Mouse (Mus musculus) embryonic fibroblast, embryonic 13.5 days (primary cell): ENCODE results near the gene Hpcal1. TPM values are rescaled to one million over a fixed set of nuclear protein-coding genes. Genes with fewer than 3 reads are reported as not detected.
"Not testable (repeated sequence)": the region's sequence is repeated elsewhere in the genome, so short reads cannot be mapped to it uniquely, and the experiment has no call there.

ENCODE experiments used
- H3K27ac ChIP-seq: 2 replicates; pipeline ENCODE4 v1.5.1; 2012; ENCODE audit warnings: low read length, control low read depth, inconsistent platforms; ENCODE audit not compliant: insufficient read depth
- H3K4me1 ChIP-seq: 2 replicates; pipeline ENCODE4 v1.6.1; 2011; ENCODE audit warnings: low read length; ENCODE audit not compliant: control insufficient read depth, insufficient read depth
- H3K4me3 ChIP-seq: 2 replicates; pipeline ENCODE4 v1.5.1; 2011; ENCODE audit warnings: mild to moderate bottlenecking, control low read depth, low read length; ENCODE audit not compliant: insufficient read depth
- CTCF ChIP-seq: IDR thresholded peaks from 2 replicates; pipeline ENCODE4 v1.5.1; 2011; ENCODE audit warnings: mild to moderate bottlenecking, control low read depth, low read length, moderate library complexity, borderline replicate concordance; ENCODE audit not compliant: insufficient read depth
- POLR2A ChIP-seq: IDR thresholded peaks from 2 replicates; pipeline ENCODE4 v1.6.1; 2011; ENCODE audit warnings: low read depth, mild to moderate bottlenecking, control low read depth, low read length, moderate library complexity
- polyA plus RNA-seq: library from polyadenylated mRNA; stranded (reverse); fragments of >200 nt; gene quantifications from 2 replicates; pipeline ENCODE4 v1.2.4, GENCODE M21; 2011; ENCODE audit warnings: low read depth; ENCODE audit not compliant: missing spikeins, insufficient read length

The Hpcal1 gene
- polyA plus RNA-seq, 1 experiment = 41.1 TPM

DNA sequence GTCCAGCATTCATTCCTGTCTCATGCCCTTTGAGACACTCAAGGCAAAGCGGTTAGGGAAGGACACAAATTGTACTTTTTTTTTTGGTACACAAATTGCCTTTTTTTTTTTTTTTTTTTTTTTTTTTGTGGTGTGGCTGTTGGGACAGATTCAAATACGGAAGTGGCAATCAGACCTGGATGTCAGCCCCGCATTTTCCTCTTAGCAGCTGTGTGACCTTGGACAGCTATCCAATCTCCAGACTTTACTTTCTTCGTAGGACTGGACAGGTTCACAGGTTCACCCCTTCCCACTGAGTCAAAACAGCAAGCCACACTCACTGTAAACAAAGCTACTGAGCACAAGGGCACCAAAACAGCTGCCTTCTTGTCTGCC, 57.5 kb downstream of the Hpcal1 start:
- no peak overlapping the region for H3K27ac ChIP-seq
- peaks cover 24% of the 10 kb centered on the region; the same call in 1 of the 2 replicates for H3K4me1 ChIP-seq
- no peak overlapping the region for H3K4me3 ChIP-seq
- TF ChIP-seq POLR2A (no peak), CTCF (no peak)

DNA sequence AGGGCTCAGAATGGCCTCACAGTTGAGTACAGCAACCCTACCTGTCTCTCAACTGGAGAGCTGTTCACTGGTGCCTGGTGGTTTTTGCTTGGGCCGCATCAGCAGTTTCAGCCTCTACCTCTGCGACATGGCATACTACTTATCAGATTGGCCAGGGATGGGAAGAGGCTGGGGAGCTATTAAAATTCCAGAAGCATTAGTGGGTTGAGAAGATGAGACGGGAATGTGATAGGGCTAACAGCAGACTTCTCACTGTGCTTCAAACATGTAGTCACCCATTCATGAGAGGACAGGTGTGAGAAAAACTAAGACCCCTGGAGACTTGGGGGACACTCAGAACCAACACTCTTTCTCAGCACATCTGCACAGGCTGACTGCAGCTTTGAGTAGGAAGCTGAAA, 59.1 kb downstream of the Hpcal1 start:
- Histone ChIP-seq H3K4me1 (peaks cover 24% of the 10 kb centered on the region; the same call in 1 of the 2 replicates), H3K4me3 (no peak overlapping the region), H3K27ac (no peak overlapping the region)
- TF ChIP-seq POLR2A = no peak
- TF ChIP-seq CTCF = no peak

DNA sequence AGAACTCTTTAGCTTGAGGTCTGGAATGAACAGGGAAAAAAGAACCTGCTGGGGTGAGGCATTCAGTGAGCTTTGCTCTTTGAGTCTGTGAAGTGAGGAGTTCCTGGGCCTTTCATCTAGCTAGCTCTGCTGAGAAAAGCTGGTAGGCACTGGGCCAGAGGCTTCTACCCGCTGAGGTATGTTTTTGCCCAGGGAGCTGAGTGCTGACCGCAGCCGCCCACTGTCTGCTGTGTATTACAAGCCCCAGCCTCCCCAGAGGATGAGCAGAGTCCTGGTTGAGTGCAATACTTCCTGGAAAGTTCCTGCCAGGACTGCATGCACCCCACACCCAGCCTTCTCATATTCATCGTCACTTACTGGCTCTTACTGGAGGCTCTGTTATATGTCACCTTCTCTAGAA, 59.8 kb downstream of the Hpcal1 start:
- Histone ChIP-seq H3K27ac (peak overlapping the region; percentile 16; the same call in 1 of the 2 replicates), H3K4me1 (peaks cover 24% of the 10 kb centered on the region; the same call in 1 of the 2 replicates), H3K4me3 (no peak overlapping the region)
- TF ChIP-seq CTCF (no peak), POLR2A (no peak)

DNA sequence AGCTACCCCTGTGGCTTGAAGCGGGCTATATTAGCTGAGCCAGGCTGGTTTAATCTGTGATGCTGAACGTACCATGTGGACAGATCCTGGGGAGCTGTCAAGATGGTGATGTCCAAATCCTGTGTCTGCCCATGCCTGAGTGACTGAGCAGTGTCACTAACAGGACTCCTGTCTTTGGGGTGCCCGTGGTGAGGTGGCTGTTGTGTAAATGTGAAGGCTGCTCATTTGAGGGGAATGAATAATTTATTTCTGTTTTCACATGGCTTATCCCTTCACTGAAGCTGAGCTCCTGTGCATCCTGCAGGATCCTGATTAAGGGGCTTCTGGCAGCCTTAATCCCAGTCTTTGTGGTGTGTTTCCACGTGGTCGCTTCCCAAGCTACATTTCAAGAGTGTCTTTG, 62.2 kb downstream of the Hpcal1 start:
- H3K27ac ChIP-seq = no peak overlapping the region
- no peak for TF ChIP-seq POLR2A

DNA sequence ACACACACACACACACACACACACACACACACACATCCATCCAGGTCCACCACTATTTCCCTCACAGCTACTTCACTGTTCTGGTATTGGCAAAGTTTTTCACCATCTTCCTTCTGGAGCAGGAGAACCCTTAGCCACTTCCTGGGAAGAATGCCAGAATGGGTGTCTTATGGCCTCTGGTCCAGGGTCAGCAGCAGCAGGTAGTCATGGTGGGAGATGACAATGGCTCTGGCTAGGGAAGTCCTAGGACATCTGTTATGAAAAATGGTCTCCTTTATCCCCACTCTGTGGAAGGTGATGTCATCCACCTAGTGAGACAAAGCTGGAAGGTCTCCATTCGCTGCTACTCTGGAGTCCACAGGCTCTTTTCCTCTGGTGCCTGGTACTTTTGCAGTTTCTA, 64.1 kb downstream of the Hpcal1 start:
- H3K4me3 ChIP-seq = no peak overlapping the region
- peaks cover 17% of the 10 kb centered on the region for H3K4me1 ChIP-seq
- TF ChIP-seq POLR2A (no peak), CTCF (no peak)
- no peak overlapping the region for H3K27ac ChIP-seq

More for the DNA sequence above, 62.2 kb downstream of the Hpcal1 start:
- H3K4me3 ChIP-seq = no peak overlapping the region
- H3K4me1 ChIP-seq = peaks cover 27% of the 10 kb centered on the region

DNA sequence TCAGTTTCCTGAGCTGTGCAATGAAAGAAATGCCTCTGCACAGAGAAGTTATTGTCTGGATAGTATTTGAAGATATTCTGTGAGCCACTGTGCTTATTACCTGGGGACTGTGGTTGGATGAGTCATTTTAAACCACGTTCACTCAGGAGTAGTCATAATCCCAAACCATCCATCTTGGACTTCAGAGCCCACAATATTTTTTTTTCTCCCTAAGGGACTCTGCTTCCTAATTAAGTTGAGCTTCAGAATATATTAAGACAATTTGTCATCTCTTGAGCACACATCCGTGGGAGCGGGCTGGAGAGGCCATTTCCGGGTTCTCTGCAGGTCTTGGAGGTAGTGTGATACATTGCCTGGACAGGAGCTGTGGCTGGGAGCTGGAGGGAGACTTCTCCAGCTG, 66.2 kb downstream of the Hpcal1 start:
- no peak overlapping the region for H3K4me3 ChIP-seq
- no peak for TF ChIP-seq POLR2A
- TF ChIP-seq CTCF = no peak
- H3K4me1 ChIP-seq = peaks cover 8% of the 10 kb centered on the region
- no peak overlapping the region for H3K27ac ChIP-seq

DNA sequence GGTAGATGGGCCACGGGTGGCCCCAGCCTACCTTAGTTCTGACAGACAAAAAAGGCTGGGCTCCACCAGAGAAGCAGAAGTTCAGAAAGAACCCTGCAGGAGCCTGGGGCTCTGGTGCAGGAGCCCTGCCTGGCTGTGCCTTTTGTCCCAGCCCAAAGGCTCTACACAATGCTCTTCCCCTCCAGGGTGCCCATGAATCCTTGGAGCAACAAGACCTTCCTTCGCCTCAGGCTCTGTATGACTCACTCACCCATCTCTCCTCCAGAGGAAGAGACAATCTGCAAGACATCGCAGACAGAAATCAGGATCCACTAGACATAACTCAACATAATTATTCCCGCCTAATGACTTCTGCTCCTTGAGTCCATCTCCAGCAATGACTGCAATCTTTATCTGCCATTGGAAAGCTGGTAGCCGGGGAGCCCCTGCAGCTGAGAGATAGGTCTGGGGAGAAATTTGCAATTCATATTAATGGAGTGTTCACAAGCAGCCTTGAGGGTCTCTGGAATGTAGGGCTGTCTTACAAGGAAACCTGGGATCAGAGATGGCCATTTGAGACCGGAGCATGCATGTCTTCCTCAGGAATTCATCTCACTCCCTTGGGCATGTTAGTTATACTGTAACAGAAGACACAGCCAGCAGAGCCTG, 71.8 kb downstream of the Hpcal1 start:
- TF ChIP-seq CTCF (no peak), POLR2A (no peak)
- no peaks in the 10 kb centered on the region for H3K4me1 ChIP-seq
- H3K27ac ChIP-seq = no peak overlapping the region
- no peak overlapping the region for H3K4me3 ChIP-seq

DNA sequence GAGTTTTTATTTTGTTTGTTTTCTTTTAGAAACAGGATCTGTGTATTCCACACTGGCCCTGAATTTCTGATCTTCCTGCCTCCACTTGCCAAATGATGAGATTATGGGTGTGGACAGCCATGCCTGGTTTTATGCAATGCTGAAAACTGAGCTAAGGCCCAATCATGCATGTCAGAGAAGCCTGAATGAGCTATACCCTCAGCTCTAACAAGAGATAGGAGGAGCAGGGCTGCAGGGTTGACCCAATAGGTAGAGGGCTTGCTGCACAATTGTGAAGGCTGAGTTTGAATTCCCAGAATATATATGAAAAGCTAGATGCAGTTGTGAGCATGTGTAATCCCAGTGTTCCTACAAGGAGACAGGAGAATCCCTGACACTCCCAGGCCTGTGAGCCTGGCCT, 72.4 kb downstream of the Hpcal1 start:
- TF ChIP-seq POLR2A (no peak), CTCF (no peak)
- H3K4me1 ChIP-seq = no peaks in the 10 kb centered on the region
- H3K27ac ChIP-seq = no peak overlapping the region
- H3K4me3 ChIP-seq = no peak overlapping the region

DNA sequence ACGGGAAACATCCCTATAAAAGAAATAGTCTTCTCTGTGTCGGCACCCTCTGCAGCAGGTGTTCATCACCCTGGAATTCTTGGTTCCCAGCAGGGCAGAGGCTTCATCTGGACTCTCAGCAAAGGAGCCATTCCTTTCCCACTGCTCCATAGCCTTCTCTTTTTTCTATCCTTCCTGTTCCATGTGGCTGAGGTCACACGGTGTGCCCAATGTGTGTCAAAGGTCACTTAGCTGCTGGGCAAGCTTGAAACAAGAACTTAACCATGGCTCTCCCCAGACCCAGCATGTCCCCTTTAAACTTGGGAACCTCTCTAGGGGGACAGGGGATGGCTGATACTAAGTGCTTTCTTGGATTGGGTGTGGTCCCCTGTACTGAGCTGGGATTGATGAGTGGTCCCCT, 73.3 kb downstream of the Hpcal1 start:
- TF ChIP-seq POLR2A (no peak), CTCF (no peak)
- no peaks in the 10 kb centered on the region for H3K4me1 ChIP-seq
- H3K27ac ChIP-seq = no peak overlapping the region
- no peak overlapping the region for H3K4me3 ChIP-seq

DNA sequence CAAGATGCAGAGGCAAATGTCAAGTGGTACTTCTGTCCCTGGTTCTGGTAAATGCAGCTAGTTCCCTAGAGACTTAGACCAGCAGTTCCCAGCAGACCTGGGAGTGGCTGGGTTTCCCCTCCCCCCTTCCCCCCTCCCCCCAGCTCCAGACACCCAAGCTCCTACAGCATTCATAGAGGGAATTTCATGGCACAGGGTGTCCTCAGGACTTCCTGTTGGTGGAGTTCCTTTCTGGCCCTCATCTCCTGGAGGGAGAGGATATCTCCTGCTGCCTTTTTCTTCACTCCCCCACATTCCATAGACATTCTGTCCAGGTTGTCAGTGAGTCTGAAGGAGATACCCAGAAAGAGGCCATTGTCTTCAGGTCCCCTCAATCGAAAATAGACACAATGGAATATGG, 76.9 kb downstream of the Hpcal1 start:
- not testable (repeated sequence) for H3K27ac ChIP-seq, H3K4me3 ChIP-seq, H3K4me1 ChIP-seq
